Mouse (Mus musculus): ENCODE data around the gene Esx1. TPM values are rescaled to one million over a fixed set of nuclear protein-coding genes. Genes with fewer than 3 reads are reported as not detected.

Gene Esx1
- not detected for total RNA-seq (2022)

DNA sequence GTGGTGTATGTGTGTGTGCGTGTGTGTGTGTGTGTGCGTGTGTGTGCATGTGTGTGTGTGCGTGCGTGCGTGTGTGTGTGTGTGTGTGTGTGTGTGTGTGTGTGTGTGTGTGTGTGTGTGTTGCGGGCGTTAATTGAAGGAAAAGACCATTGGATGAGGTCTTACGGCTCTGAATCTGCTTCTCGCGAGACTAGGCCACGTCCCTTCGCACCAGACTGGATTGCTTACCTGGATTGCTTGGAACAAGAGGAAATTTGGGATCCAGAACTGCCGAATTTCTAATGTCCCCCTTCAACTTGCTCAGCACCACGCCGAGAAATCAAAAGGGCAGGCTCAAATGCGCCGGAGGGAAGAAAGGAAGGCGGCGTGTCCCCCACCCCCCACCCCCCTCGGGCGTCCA lies at the start of gene Esx1:
Gene Esx1, minus strand, starts transcription at position 366 of the 400 bp plus-strand sequence.
- no peak for DNase-seq

DNA sequence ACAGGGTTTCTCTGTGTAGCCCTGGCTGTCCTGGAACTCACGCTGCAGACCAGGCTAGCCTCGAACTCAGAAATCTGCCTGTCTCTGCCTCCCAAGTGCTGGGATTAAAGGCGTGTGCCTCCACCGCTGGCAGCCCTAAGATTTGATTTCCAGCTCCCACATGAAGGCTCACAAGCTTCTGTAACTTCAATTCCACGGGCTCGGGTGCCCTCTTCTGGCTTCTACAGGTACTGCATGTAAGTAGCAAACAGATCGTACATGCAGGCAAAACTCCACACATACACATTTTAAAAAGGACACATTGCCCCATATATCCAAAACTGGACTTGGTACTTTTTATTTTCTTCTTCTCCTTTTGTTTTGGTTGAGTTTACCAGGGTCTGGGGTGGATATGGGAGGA lies 48.1 kb upstream of the Esx1 start:
- DNase-seq = no peak

GRCm38 (mm10) chrX:137167658-137168057 lies 45.8 kb upstream of the Esx1 start:
- no peak for DNase-seq

DNA sequence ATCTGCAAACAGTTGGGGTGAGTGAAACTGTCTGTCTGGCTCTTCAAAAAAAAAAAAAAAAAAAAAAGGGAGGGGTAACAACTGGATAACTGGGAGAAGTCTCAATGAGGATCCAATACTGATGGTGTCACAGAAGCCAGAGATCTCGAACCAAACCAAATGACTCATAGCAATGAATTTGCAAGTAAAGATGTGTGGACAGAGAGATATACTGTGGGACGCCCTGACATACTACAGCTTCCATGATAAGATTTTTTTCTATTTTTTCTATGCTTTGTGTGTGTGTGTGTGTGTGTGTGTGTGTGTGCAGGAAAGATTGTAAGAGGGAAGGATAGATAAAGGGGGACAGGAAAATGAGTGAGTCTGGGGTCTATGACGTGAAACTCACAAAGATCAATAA lies 43.7 kb upstream of the Esx1 start:
- no peak for DNase-seq

DNA sequence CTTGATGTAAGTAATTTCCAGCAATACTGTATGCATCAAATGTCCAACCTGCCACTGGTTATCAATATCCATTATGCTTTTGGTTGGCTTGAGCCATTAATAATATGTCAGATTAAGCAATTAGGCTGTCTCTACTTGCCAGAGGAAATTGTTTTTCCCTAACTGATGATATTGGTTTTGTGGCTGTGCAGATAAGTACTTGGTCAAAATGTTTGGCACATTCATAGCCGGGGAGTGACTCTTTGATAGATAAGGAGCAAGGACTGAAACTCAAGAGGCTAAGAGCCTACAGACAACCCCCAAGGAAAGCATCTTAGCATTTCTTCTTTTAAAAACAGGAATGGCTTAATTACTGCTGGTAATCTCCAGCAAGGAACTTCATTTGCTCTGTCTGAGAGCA lies 40.8 kb upstream of the Esx1 start:
- DNase-seq = no peak

GRCm38 (mm10) chrX:137160971-137161370 lies 39.1 kb upstream of the Esx1 start:
- DNase-seq = no peak

DNA sequence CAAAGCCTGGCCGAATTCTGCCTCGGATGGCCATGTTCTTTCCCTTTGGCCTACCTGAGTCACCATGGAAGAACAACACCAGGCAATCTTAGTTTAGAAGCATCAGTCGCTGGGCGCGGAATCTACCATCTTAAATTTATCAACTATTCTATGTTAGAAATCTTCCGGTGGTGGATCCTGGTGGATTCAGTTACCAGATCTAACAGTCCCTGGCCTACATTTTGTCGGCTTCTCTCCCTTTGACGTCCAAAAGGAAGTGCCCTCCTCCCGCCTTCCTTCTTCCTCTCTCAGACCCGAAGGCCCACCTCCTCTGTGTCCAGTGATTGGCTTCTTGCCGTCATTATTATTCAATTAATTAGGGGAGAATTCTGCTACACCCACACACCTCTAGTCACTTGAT lies 27.2 kb upstream of the Esx1 start:
- DNase-seq = no peak

DNA sequence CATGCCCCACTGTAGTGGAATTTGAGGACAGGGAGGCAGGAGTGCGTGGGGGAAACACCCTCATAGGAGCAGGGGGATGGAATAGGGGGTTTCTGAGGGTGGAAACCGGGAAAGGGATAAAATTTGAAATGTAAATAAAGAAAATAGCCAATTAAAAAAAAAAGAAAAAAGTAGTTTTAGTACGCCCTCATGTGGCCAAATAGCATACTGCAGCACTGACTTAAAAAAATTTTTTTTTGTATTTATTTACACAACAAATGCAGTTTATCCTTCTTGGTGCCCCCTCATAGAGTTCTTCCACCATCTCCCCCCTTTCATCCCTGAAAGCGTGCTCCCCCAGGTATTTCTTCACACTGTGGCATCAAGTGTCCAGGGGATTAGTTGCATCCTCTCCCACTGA lies 22.8 kb upstream of the Esx1 start:
- no peak for DNase-seq

DNA sequence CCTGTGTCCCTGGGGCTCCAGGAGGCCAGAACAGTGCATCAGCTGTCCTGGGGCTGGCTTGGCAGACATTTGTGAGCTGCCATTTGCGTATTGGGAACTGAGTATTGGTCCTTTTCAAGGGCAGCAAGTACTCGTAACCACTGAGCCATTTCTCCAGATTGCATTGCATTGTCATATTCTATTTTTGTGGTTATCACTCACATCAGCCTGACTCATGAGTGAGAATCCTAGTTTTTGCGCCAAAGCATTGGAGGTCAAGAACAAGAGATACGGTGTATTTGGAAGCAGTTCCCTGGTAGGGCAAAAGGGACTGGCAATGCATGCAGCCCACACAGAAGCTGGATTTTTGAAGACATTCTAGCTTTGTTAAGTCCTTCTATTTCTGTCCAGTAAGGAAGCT lies 21.8 kb upstream of the Esx1 start:
- DNase-seq = peak; percentile 14

GRCm38 (mm10) chrX:137142546-137142945 lies 20.7 kb upstream of the Esx1 start:
- no peak for DNase-seq

DNA sequence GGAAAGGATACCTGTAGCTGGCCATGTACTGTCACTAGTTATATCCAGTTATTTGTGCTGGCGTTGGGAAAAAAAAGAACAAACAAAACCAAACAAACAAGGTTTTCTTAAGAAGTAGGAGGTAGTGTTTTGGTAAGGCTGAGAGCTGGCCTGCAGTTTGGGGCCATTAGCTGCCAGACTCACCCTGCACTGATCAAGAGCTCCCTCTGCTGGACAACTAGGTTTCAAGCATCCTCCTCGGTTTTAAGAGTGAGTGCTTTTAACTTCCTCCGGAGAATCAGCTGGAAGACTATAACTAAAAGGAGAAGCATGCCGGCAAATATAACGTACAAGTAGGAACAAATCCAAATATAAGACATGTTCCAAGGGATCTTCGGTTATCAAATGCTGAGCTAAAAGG lies 19.8 kb upstream of the Esx1 start:
- peak; percentile 17 for DNase-seq

DNA sequence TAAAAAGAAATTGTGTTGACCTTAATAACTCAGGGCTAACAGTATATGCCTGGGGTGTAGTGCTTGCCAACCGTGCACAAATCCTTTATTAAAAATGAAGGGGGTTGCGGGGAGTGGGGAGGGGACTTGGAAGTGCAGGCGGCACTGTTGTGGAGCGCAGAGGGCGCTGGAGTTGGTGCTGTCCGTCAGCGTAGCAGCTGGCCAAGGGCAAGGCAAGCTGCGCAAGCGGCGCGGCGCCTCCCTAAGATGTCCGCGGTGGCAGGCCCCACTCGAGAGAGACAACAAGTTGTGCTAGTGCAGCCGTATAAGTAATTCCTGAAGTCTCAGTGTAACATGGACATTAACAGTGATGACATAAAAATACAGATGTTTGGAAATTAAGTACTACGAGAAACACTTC lies 5.7 kb upstream of the Esx1 start:
- DNase-seq = no peak

GRCm38 (mm10) chrX:137119675-137120423 lies 2.0 kb downstream of the Esx1 start:
- no peak for DNase-seq

- no peak for DNase-seq
These were observed 3.7 kb downstream of the Esx1 start for GRCm38 (mm10) chrX:137118097-137118746.

DNA sequence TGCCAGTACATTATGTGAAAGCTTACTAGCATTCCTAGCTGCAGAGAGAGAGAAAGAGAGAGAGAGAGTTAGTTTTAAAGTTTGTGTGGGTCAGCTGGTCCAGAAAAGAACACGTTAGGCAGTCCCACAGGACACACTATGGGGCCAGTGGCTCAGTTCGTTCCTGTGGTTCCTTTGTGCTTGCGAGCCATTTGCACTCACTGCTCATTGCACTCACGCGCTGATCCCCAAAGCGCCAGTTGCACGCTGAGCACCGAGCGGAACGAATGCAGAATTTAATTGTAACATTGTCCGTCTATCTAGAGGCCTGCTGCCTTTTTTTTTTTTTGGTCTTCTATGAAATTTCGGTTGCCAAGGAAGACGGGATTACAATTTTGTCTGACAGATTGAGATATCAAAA lies 15.4 kb downstream of the Esx1 start:
- no peak for DNase-seq

- DNase-seq = no peak
These were observed 17.4 kb downstream of the Esx1 start for GRCm38 (mm10) chrX:137104531-137104930.

Other genes starting within 250 kb of the Esx1 start
- gene H2bfm, start 194.8 kb downstream of the Esx1 start, total RNA-seq (2022) = not detected
- 10 to 100 TPM; 14.3 to 23.8 (median 18.6) TPM for gene Tmsb15b2, start 146.6 kb downstream of the Esx1 start, total RNA-seq (2022)
- gene Tmsb15l, start 145.2 kb downstream of the Esx1 start, total RNA-seq (2022) = 1 to 10 TPM; 1.2 to 2.6 (median 2.2) TPM
- gene Tmsb15b1, start 145.2 kb downstream of the Esx1 start, total RNA-seq (2022) = 1 to 10 TPM; 1.0 to 9.8 (median 5.8) TPM
- gene Zcchc18, start 128.9 kb downstream of the Esx1 start, total RNA-seq (2022) = 10 to 100 TPM; 16.7 to 29.0 (median 22.0) TPM
- gene Slc25a53, start 83.8 kb downstream of the Esx1 start, total RNA-seq (2022) = 10 to 100 TPM in 1 of 4 experiments, 1 to 10 TPM in 3; 6.6 to 12.0 (median 9.0) TPM
- gene Fam199x, start 72.5 kb downstream of the Esx1 start, total RNA-seq (2022) = 1 to 10 TPM; 6.4 to 8.3 (median 7.2) TPM